Mouse (Mus musculus) B cell, adult 67 days (primary cell): ENCODE results near the gene Oxsr1. TPM values are rescaled to one million over a fixed set of nuclear protein-coding genes. Genes with fewer than 3 reads are reported as not detected.

ENCODE experiments used
- total RNA-seq, 2 experiments: library from RNA; stranded (reverse); gene quantifications; 4 replicates each; pipeline ENCODE4 v1.2.4; 2023

The Oxsr1 gene
- 10 to 100 TPM; 40.4 to 44.4 TPM for total RNA-seq

DNA sequence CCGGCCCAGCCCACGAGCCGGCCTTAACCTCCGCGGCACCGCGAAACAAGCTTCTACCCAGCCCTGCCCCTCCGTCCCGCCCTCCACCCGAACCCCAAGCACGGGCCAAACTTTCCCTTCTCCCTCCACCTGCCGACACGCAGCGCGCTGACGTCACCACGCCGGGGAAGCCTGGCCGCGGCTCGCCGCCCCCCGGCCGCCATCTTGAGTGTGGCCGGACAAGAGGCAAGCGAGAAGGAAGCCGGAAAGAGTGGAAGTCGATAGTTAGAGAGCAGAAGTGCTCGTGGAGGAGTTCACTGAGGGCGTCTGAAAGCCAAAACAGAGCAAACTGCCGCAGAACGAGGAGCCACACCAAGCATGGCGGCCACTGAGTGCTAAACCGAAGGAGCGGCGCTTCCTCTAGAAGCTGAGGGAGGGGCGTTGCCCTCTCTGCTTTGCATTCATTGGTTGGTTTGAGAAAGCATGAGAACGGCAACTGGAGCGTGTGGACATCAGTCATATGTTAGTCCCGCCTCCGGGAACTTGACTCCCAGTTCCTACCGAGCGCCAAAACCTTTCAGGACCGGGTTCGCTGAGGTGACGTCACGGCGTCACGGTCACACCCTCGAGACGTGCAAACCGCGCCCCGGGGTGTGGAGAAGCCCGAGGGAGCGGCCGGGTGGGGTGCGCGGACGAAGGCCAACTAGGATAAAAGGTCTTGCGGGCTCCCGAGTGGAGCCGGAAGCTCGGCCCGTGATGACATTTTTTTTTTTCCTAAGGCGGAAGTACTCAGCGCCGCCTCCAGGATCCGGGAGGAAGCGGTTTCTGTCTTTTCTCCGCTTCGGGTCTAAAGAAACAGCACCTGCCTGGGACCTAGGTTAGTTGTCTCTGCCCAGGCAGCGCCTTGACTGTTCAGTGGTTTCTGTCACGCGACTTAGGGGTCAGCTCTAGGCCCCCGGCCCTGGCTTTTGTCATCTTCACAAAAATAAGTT lies at the start of gene Oxsr1:
TSS of gene Oxsr1 (minus strand) at position 139 of the 971 bp plus-strand sequence.

DNA sequence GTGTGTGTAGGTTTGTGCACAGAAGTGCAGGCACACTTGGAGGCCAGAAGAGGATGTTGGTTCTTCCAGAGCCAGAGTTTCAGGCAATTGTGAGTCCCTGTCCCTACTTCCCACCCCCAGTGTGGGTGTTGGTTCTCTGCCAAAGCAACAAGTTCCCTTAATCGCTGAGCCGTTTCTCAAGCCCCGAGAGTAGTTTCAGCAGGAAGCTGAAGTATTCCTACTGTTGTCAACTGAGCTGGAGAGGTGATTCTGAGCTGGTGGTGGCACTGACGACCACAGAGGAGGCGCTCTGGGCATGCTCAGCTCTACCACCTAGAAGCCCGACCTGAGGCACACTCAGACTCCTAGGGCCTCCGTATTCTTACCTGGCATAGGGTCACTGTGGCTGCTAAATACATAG lies 43.1 kb upstream of the Oxsr1 start, which contains the start of gene Slc22a14:
TSS of gene Slc22a14 (minus strand) at position 270 of the 400 bp plus-strand sequence.

DNA sequence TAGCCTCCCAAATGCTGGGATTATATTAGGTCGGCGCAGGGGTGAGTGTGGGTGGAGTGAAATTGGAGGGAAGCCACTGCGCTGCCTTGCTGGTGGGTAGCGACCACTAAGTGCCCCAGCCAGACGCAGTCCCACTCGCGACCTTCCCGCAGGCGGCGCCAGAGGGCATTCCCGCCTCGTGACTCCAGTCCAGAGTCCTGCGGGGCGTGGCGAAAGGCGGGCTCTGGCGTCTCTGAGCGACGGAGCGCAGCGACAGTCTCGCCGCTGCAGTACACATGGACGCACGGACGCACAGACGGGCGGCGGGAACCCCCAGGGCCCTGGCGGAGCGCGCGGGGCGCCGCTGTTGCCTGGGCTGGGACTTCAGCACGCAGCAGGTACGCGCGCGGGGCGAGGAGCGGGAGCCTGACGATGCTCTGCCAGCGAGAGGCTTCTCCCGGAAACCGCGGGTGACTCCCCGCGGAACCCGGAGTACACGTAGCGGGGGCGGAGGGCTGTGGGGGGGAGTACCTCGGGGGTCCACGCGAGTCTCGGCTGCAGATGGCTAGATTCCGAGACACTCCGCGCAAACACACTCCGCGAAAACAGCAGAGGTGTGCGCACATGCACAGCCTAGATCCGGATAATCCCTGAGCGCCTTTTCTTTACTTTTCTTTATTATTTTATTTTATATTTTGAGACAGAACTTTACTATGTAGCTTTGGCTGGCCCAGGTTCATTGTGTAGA lies 35.3 kb upstream of the Oxsr1 start, which contains the start of gene Xylb:
TSS of gene Xylb (plus strand) at position 51 of the 727 bp plus-strand sequence.

DNA sequence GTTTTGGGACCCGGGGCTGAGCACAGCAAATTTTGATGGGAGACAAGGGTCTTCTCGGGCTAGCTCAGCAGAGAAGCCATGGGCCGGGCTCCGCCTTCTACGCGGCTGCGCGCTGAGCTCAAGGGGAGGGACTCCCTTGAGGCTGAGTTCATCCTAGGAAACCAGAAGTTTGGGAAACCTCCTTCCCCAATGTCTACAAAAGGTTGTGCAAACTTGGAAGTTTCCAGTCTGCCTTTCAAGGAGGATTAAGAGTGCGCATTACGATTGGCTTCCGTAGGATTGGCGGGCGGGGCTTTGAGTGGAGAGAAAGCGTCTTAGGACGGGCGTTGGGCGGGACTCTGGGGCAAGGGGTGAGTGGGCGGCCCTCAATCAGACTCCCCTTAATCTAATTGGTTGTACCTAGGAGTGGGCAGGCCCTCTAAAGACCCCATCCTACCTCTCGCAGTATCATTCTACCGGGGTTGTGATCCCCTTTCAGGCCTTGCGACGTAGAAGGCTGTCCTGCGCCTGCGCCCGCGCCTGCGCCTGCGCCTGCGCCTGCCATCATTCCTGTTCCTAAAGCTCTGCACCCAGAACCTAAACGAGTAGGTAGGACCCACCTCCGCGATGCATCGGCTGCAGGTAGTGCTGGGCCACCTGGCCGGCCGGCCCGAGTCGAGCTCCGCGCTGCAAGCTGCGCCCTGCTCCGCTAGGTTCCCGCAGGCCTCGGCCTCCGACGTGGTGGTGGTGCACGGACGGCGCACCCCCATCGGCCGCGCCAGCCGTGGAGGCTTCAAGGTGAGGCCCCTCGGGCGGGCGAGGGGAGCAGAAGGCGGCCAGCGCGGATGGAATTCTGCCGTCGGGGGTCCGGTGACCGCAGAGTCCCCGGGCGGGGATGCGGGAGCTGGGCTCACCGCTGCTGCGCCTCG lies 18.9 kb upstream of the Oxsr1 start, which contains the start of gene Myd88:
TSS of gene Myd88 (minus strand) at position 503 of the 908 bp plus-strand sequence.

DNA sequence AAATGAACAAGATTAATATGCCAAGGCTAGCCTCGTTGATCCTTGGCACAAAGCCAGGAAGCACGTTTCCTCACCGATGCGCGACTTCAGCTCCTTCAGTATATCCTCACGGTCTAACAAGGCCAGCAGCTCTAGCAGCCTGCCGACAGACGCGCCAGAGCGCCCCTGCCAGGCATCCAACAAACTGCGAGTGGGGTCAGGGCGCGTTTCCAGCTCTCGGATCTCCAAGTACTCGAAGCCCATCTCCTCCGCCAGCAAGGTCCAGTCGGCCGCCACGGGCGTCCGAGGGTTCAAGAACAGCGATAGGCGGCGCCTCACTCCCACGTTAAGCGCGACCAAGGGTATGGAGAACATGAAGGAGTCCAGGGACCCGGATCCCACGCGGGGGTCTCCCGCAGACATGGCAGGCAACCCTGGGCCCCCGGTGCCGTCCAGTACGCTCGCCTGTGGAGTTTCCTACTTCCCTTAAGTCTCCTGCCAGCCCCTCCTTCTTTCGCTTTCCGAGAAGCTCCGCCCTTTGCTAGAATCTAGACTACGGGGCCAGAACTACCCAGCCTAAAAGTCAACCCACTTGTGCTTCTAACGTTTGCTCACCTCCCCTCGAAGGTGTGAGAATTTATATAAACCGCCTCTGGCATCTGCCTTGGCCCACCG lies 17.5 kb upstream of the Oxsr1 start, which contains the start of gene Acaa1a:
TSS of gene Acaa1a (plus strand) at position 119 of the 654 bp plus-strand sequence.

DNA sequence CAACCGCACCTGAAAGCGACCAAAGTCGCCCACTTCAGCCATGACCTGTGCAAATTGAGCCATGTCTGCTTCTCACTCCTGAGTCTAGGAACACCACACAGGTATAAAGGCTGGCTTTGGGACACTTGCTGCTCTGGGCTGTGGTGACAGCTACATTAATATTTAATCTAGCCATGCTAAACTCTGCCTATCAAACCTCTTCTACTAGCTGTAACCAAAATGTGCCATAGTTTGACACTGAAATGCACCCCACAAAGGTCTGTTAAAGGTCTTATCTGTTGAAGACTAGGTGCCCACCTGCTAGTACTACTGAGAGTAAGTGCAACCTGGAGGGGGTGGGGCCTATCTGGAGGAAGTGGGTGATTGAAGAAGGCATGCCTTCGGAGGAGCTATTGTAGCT lies 113.2 kb downstream of the Oxsr1 start, which contains the start of gene Slc22a13:
TSS of gene Slc22a13 (minus strand) at position 101 of the 400 bp plus-strand sequence.

Other genes starting within 250 kb of the Oxsr1 start
- not detected for gene Plcd1, start 228.9 kb downstream of the Oxsr1 start, total RNA-seq
- under 1 TPM in 1 of 2 experiments, not detected in 1; 0.52 TPM for gene Dlec1, start 219.9 kb downstream of the Oxsr1 start, total RNA-seq
- gene Acaa1b, start 165.3 kb downstream of the Oxsr1 start, total RNA-seq = 1 to 10 TPM in 1 of 2 experiments, under 1 TPM in 1; 0.46 to 1.2 TPM
- gene Gm47289, start 163.3 kb downstream of the Oxsr1 start, total RNA-seq = not detected
- gene Slc22a13, start 113.3 kb downstream of the Oxsr1 start, total RNA-seq = not detected
- 10 to 100 TPM; 52.8 to 60.8 TPM for gene Acaa1a, start 17.2 kb upstream of the Oxsr1 start, total RNA-seq
- gene Myd88, start 19.0 kb upstream of the Oxsr1 start, total RNA-seq = 10 to 100 TPM; 34.1 to 36.7 TPM
- 1 to 10 TPM; 1.3 to 1.5 TPM for gene Xylb, start 35.0 kb upstream of the Oxsr1 start, total RNA-seq
- not detected for gene Slc22a14, start 43.1 kb upstream of the Oxsr1 start, total RNA-seq
- gene Acvr2b, start 79.7 kb upstream of the Oxsr1 start, total RNA-seq = under 1 TPM in 1 of 2 experiments, not detected in 1; 0.33 TPM
- 1 to 10 TPM; 7.7 to 9.1 TPM for gene Exog, start 122.5 kb upstream of the Oxsr1 start, total RNA-seq